8 mouse cellular contexts compared by ENCODE assay signal in genomic region chr5:99977516-99978301, GRCm38 (mm10). TPM values are rescaled to one million over a fixed set of nuclear protein-coding genes. Genes with fewer than 3 reads are reported as not detected.
DNase-seq lines count a peak whose midpoint lies in the region; ATAC-seq and TF ChIP-seq lines count a peak whose summit lies in the region.

No protein-coding gene starts in this region.

- intact Hi-C loops in heart, postnatal 25 days (cut with DNase I): loop anchor here (2.0 to 10.0 kb wide), 2 partner anchors 61 to 447 kb away; partner anchors contain the start of genes Enoph1 and Hnrnpdl

- peak overlapping the region; percentile 95 to 99 for H3K4me3 ChIP-seq in ES-E14 (ENCODE audit: insufficient read depth in 1 of 2, low read depth in 1 of 2, low read length in 2 of 2, poor library complexity in 1 of 2, severe bottlenecking in 1 of 2)
- peak overlapping the region; percentile 58 for H3K4me3 ChIP-seq in forebrain, embryonic 15.5 days
- H3K4me3 ChIP-seq in lung, embryonic 15.5 days: peak overlapping the region; percentile 88

- H3K4me2 ChIP-seq in forebrain, embryonic 15.5 days (replicated peaks): peak overlapping the region; percentile 68
- peak overlapping the region; percentile 55 for H3K4me2 ChIP-seq in lung, embryonic 15.5 days

- H3K9me3 ChIP-seq in ES-E14 (ENCODE audit: control insufficient read depth, insufficient read depth, low read depth, low read length): no peaks in the 10 kb centered on the region
- no peaks in the 10 kb centered on the region for H3K9me3 ChIP-seq in forebrain, embryonic 15.5 days
- H3K9me3 ChIP-seq in lung, embryonic 15.5 days: no peaks in the 10 kb centered on the region

- peaks cover 7% of the 10 kb centered on the region; the same call in 1 of the 2 replicates for H3K36me3 ChIP-seq in ES-E14 (ENCODE audit: control insufficient read depth, insufficient read depth, low read length, poor library complexity, severe bottlenecking)
- H3K36me3 ChIP-seq in forebrain, embryonic 15.5 days: peaks cover 1% of the 10 kb centered on the region; the same call in 1 of the 2 replicates
- H3K36me3 ChIP-seq in lung, embryonic 15.5 days: peaks cover 11% of the 10 kb centered on the region; the same call in 1 of the 2 replicates

- no peaks in the 10 kb centered on the region for H3K27me3 ChIP-seq in forebrain, embryonic 15.5 days
- no peaks in the 10 kb centered on the region for H3K27me3 ChIP-seq in lung, embryonic 15.5 days

- peaks cover 2 to 8% of the 10 kb centered on the region in 2 experiments; a peak in 3 of 4 replicates for H3K4me1 ChIP-seq in ES-E14 (ENCODE audit: control insufficient read depth in 2 of 2, insufficient read depth in 2 of 2, low read length in 2 of 2, poor library complexity in 1 of 2)
- H3K4me1 ChIP-seq in forebrain, embryonic 15.5 days: peaks cover 47% of the 10 kb centered on the region
- peaks cover 29% of the 10 kb centered on the region for H3K4me1 ChIP-seq in lung, embryonic 15.5 days

- peak overlapping the region; percentile 99 for H3K27ac ChIP-seq in ES-E14 (ENCODE audit: insufficient read depth, low read depth, low read length, poor library complexity, severe bottlenecking)
- H3K27ac ChIP-seq in forebrain, embryonic 15.5 days (replicated peaks): peak overlapping the region; percentile 99
- peak overlapping the region; percentile 99 for H3K27ac ChIP-seq in lung, embryonic 15.5 days

- H3K9ac ChIP-seq in ES-E14 (ENCODE audit: insufficient read depth, low read depth, low read length, poor library complexity, severe bottlenecking): peak overlapping the region; percentile 100
- H3K9ac ChIP-seq in forebrain, embryonic 15.5 days (replicated peaks): peak overlapping the region; percentile 94
- H3K9ac ChIP-seq in lung, embryonic 15.5 days: peak overlapping the region; percentile 100

- in situ Hi-C loops in ES-E14 (cut with MboI; ENCODE audit: low sequenced_read_pairs in 2 of 2, unreplicated experiment in 2 of 2): no loop called here

- peak; percentile 42 for ATAC-seq in forebrain, embryonic 15.5 days (replicated peaks)
- ATAC-seq in lung, embryonic 15.5 days (ENCODE audit: borderline replicate concordance, extremely low read depth, low FRiP score, low TSS enrichment): peak; percentile 66

- WGBS in forebrain, embryonic 15.5 days: under 1% methylated on average over 46 of the region's 50 CpGs
- under 1% methylated on average over 45 of the region's 50 CpGs for WGBS in lung, embryonic 15.5 days

- peak; percentile 78 for DNase-seq in ES-E14 (ENCODE audit: low read depth, low spot score)
- DNase-seq in cerebellum, adult 11-12 months: peak; percentile 82
- DNase-seq in heart, postnatal 25 days (ENCODE audit: low spot score): peak; percentile 70
- DNase-seq in layer of hippocampus, adult 8-10 months (ENCODE audit: low spot score in 2 of 2): peak; percentile 38 to 53
- DNase-seq in ovary, postnatal 10 days (ENCODE audit: low spot score): peak; percentile 49
- peak; percentile 83 for DNase-seq in thymus, postnatal 14 days

TF ChIP-seq in ES-E14, 5 proteins besides CTCF, POLR2A, EP300 and RAD21:
- no peak for TF ChIP-seq HCFC1 (IDR thresholded peaks at IDR 0.05; ENCODE audit: borderline replicate concordance, insufficient read depth, low read length)
- TF ChIP-seq MAFK (IDR thresholded peaks at IDR 0.05; ENCODE audit: insufficient read depth, low read depth, low read length): no peak
- no peak for TF ChIP-seq ZC3H11A (IDR thresholded peaks at IDR 0.05; ENCODE audit: borderline replicate concordance, low read depth, low read length)
- no peak for TF ChIP-seq CHD2 (IDR thresholded peaks at IDR 0.05; ENCODE audit: low read depth, low read length)
- no peak for TF ChIP-seq ZNF384 (IDR thresholded peaks at IDR 0.05; ENCODE audit: low read depth, low read length)

RNA-seq across cellular contexts. Expression of gene Hnrnpd, which starts 1.0 kb away (rescaled TPM):
- total RNA-seq in ES-E14 (2012; rRNA removed): 50.8 and 92.4 TPM in 2 replicates
- 242 and 245 TPM in 2 replicates for polyA plus RNA-seq in forebrain, embryonic 15.5 days (2015; fragmentation: Nextera tagmentation; extraction: Ambion mirVana)
- 10 to 100 TPM; 71.1 to 80.9 TPM for total RNA-seq in heart, postnatal 25 days (2021)
- total RNA-seq in layer of hippocampus, adult 8-10 months (2022): 100 to 1,000 TPM; 171 to 222 (median 202) TPM
- 201 and 229 TPM in 2 replicates for polyA plus RNA-seq in lung, embryonic 15.5 days (2015; fragmentation: Nextera tagmentation; extraction: Ambion mirVana)

RNA-seq across cellular contexts. Expression of gene 4930524J08Rik, which starts 1.2 kb away (rescaled TPM):
- 1.1 and 3.3 TPM in 2 replicates for total RNA-seq in ES-E14 (2012; rRNA removed)
- polyA plus RNA-seq in forebrain, embryonic 15.5 days (2015; fragmentation: Nextera tagmentation; extraction: Ambion mirVana): 2.3 and 4.5 TPM in 2 replicates
- total RNA-seq in heart, postnatal 25 days (2021): under 1 TPM; 0.60 to 0.95 TPM
- 1 to 10 TPM; 1.4 to 3.1 (median 1.6) TPM for total RNA-seq in layer of hippocampus, adult 8-10 months (2022)
- polyA plus RNA-seq in lung, embryonic 15.5 days (2015; fragmentation: Nextera tagmentation; extraction: Ambion mirVana): 2.0 and 2.2 TPM in 2 replicates

Comparison
In these comparisons a context has a peak if more than half of its experiments do, and no peak if none do; other contexts are left out.
1. Peak in every context shown above with its lines: DNase-seq, ATAC-seq, H3K4me3 ChIP-seq and H3K27ac ChIP-seq.